Mouse (Mus musculus): ENCODE results near the gene Gm11034. TPM values are rescaled to one million over a fixed set of nuclear protein-coding genes. Genes with fewer than 3 reads are reported as not detected.

The Gm11034 gene
- not detected in 2 replicates for total RNA-seq (2012; rRNA removed)
- not detected in 2 replicates for total RNA-seq (2014; rRNA removed)
- not detected in 2 replicates for polyA plus RNA-seq (2012; ENCODE audit: insufficient read length, low read depth)

- Histone ChIP-seq H3K9ac (ENCODE audit: insufficient read depth, low read depth) (no peak within 1 kb of the TSS), H3K4me1 (ENCODE audit: control insufficient read depth in 1 of 2, insufficient read depth in 2 of 2) (peaks cover 6 to 26% of the 10 kb centered on the region in 2 experiments; a peak in 3 of 4 replicates), H3K36me3 (replicated peaks in 1 of 2; ENCODE audit: control insufficient read depth in 1 of 2, insufficient read depth in 1 of 2, low read length in 1 of 2) (no peaks in the 10 kb centered on the region), H3K4me2 (ENCODE audit: insufficient read depth, low read depth, poor library complexity, severe bottlenecking) (no peak within 1 kb of the TSS), H3K27me3 (replicated peaks) (no peaks in the 10 kb centered on the region), H3K27ac (ENCODE audit: insufficient read depth, low read depth) (no peak within 1 kb of the TSS), H3K9me3 (replicated peaks; ENCODE audit: low read length) (no peaks in the 10 kb centered on the region), H3K4me3 (replicated peaks in 1 of 3; ENCODE audit: low read depth in 2 of 3, low read length in 2 of 3, poor library complexity in 1 of 3) (no peak within 1 kb of the TSS), H3K79me2 (replicated peaks; ENCODE audit: control insufficient read depth, extremely low read depth, insufficient read depth, poor library complexity, severe bottlenecking) (no peaks in the 10 kb centered on the region)
- dilution Hi-C loops (cut with MboI; ENCODE audit: extremely low pct_ligation_motif_present, extremely low pct_unique_long_range_greater_than_20kb, low sequenced_read_pairs) (no loop called here), in situ Hi-C loops (cut with MboI; ENCODE audit: low pct_ligation_motif_present, low pct_unique_long_range_greater_than_20kb, low sequenced_read_pairs) (no loop called here)
- TF ChIP-seq HCFC1 (IDR thresholded peaks at IDR 0.05; ENCODE audit: low read depth, low read length) (no peak), SIN3A (IDR thresholded peaks at IDR 0.05; ENCODE audit: low read length) (no peak), NRF1 (IDR thresholded peaks at IDR 0.05; ENCODE audit: low read depth, low read length) (no peak), E2F4 (IDR thresholded peaks at IDR 0.05; ENCODE audit: insufficient replicate concordance, low read depth, low read length) (no peak), IRF4 (IDR thresholded peaks at IDR 0.05; ENCODE audit: low read depth, low read length) (no peak), BHLHE40 (IDR thresholded peaks at IDR 0.05; ENCODE audit: low read depth, low read length) (no peak), MAZ (IDR thresholded peaks at IDR 0.05; ENCODE audit: low read depth, low read length) (no peak), JUN (IDR thresholded peaks at IDR 0.05; ENCODE audit: insufficient read depth, low read depth, low read length) (no peak), ELF1 (IDR thresholded peaks at IDR 0.05; ENCODE audit: low read depth, low read length) (no peak), RAD21 (IDR thresholded peaks at IDR 0.05; ENCODE audit: low read depth, low read length) (no peak), ZKSCAN1 (IDR thresholded peaks at IDR 0.05; ENCODE audit: borderline replicate concordance, low read depth, low read length) (no peak), CHD1 (IDR thresholded peaks at IDR 0.05; ENCODE audit: low read depth, low read length) (no peak)
- DNase-seq (ENCODE audit: extremely low read depth): no peak
Measured at GRCm38 (mm10) chr8:72213536-72213935, at the start of gene Gm11034. Gm11034 (minus strand) TSS chr8:72213636.

GRCm38 (mm10) chr8:72262756-72263155 is 49.3 kb upstream of the Gm11034 start:
- H3K9ac ChIP-seq (ENCODE audit: insufficient read depth, low read depth): no peak overlapping the region
- H3K79me2 ChIP-seq (replicated peaks; ENCODE audit: control insufficient read depth, extremely low read depth, insufficient read depth, poor library complexity, severe bottlenecking): no peaks in the 10 kb centered on the region
- in situ Hi-C loops (cut with MboI; ENCODE audit: low pct_ligation_motif_present, low pct_unique_long_range_greater_than_20kb, low sequenced_read_pairs) (no loop called here), dilution Hi-C loops (cut with MboI; ENCODE audit: extremely low pct_ligation_motif_present, extremely low pct_unique_long_range_greater_than_20kb, low sequenced_read_pairs) (no loop called here)
- no peak overlapping the region for H3K4me2 ChIP-seq (ENCODE audit: insufficient read depth, low read depth, poor library complexity, severe bottlenecking)
- no peak for TF ChIP-seq TBP (conservative IDR thresholded peaks at IDR 0.05; ENCODE audit: low read depth, low read length)
- TF ChIP-seq MAZ (IDR thresholded peaks at IDR 0.05; ENCODE audit: low read depth, low read length): no peak
- no peak for TF ChIP-seq NRF1 (IDR thresholded peaks at IDR 0.05; ENCODE audit: low read depth, low read length)
- TF ChIP-seq ZKSCAN1 (IDR thresholded peaks at IDR 0.05; ENCODE audit: borderline replicate concordance, low read depth, low read length): no peak
- no peak for TF ChIP-seq SMC3 (IDR thresholded peaks at IDR 0.05; ENCODE audit: low read depth, low read length)
- no peak for TF ChIP-seq MAFK (IDR thresholded peaks at IDR 0.05; ENCODE audit: insufficient replicate concordance, low read length)
- no peak for TF ChIP-seq E2F4 (IDR thresholded peaks at IDR 0.05; ENCODE audit: insufficient replicate concordance, low read depth, low read length)
- no peak for TF ChIP-seq ZNF384 (IDR thresholded peaks at IDR 0.05; ENCODE audit: low read depth, low read length)
- TF ChIP-seq GABPA (IDR thresholded peaks at IDR 0.05; ENCODE audit: insufficient replicate concordance, low read depth, low read length): no peak
- no peak for TF ChIP-seq UBTF (IDR thresholded peaks at IDR 0.05; ENCODE audit: low read depth, low read length)
- TF ChIP-seq TCF12 (IDR thresholded peaks at IDR 0.05; ENCODE audit: low read depth, low read length): no peak
- no peak for TF ChIP-seq ZMIZ1 (IDR thresholded peaks at IDR 0.05; ENCODE audit: low read depth, low read length)
- no peak for TF ChIP-seq NELFE (IDR thresholded peaks at IDR 0.05; ENCODE audit: low read depth, low read length)
- TF ChIP-seq CHD2 (IDR thresholded peaks at IDR 0.05; ENCODE audit: low read length): no peak
- TF ChIP-seq KAT2A (IDR thresholded peaks at IDR 0.05; ENCODE audit: insufficient replicate concordance, low read length): no peak
- TF ChIP-seq HCFC1 (IDR thresholded peaks at IDR 0.05; ENCODE audit: low read depth, low read length): no peak
- no peak for TF ChIP-seq USF1 (IDR thresholded peaks at IDR 0.05; ENCODE audit: low read depth, low read length)
- no peak for TF ChIP-seq RAD21 (IDR thresholded peaks at IDR 0.05; ENCODE audit: low read depth, low read length)
- TF ChIP-seq POLR2A (IDR thresholded peaks at IDR 0.05; ENCODE audit: low read depth, low read length): no peak
- no peak for TF ChIP-seq SIN3A (IDR thresholded peaks at IDR 0.05; ENCODE audit: low read length)
- no peak overlapping the region for H3K4me3 ChIP-seq (replicated peaks in 1 of 3; ENCODE audit: low read depth in 2 of 3, low read length in 2 of 3, poor library complexity in 1 of 3)
- H3K27ac ChIP-seq (ENCODE audit: insufficient read depth, low read depth): no peak overlapping the region
- H3K36me3 ChIP-seq (replicated peaks in 1 of 2; ENCODE audit: control insufficient read depth in 1 of 2, insufficient read depth in 1 of 2, low read length in 1 of 2): peaks cover 0 to 5% of the 10 kb centered on the region in 2 experiments
- H3K9me3 ChIP-seq (replicated peaks; ENCODE audit: low read length): no peaks in the 10 kb centered on the region
- DNase-seq (ENCODE audit: extremely low read depth): no peak
- peaks cover 6 to 40% of the 10 kb centered on the region in 2 experiments; a peak in 3 of 4 replicates for H3K4me1 ChIP-seq (ENCODE audit: control insufficient read depth in 1 of 2, insufficient read depth in 2 of 2)
- no peaks in the 10 kb centered on the region for H3K27me3 ChIP-seq (replicated peaks)

All from CH12.LX (cell line).